Mouse (Mus musculus) liver, adult 2 months (tissue): ENCODE measurements around the gene Tbk1. TPM values are rescaled to one million over a fixed set of nuclear protein-coding genes. Genes with fewer than 3 reads are reported as not detected.

Experiments used
- DNase-seq: peaks from one replicate; pipeline ENCODE4 v3.0.0-alpha.2; 2011; ENCODE audit warnings: low read depth, low spot score; ENCODE audit errors: extremely low read depth
- H3K27ac ChIP-seq: fragments of 200-500 bp; replicated peaks from 2 replicates; pipeline ENCODE4 v1.5.1; 2012; ENCODE audit warnings: low read depth, mild to moderate bottlenecking, control low read depth, inconsistent platforms, low read length; ENCODE audit not compliant: insufficient read depth
- H3K27me3 ChIP-seq: fragments of 200-500 bp; 2 replicates; pipeline ENCODE4 v1.6.1; 2012; ENCODE audit warnings: mild to moderate bottlenecking, moderate library complexity, low read length, inconsistent platforms; ENCODE audit not compliant: control insufficient read depth, insufficient read depth
- H3K36me3 ChIP-seq: fragments of 200-500 bp; 2 replicates; pipeline ENCODE4 v1.6.1; 2012; ENCODE audit warnings: low read length, inconsistent platforms; ENCODE audit not compliant: control insufficient read depth, insufficient read depth
- H3K4me1 ChIP-seq: fragments of 200-500 bp; 2 replicates; pipeline ENCODE4 v1.6.1; 2011; ENCODE audit warnings: low read length; ENCODE audit not compliant: control insufficient read depth, insufficient read depth
- H3K4me3 ChIP-seq: fragments of 200-500 bp; 2 replicates; pipeline ENCODE4 v1.5.1; 2011; ENCODE audit warnings: low read depth, mild to moderate bottlenecking, control low read depth, low read length, moderate library complexity; ENCODE audit not compliant: insufficient read depth
- H3K79me2 ChIP-seq: fragments of 200-500 bp; 2 replicates; pipeline ENCODE4 v1.6.1; 2012; ENCODE audit warnings: inconsistent platforms, mild to moderate bottlenecking, low read length, moderate library complexity; ENCODE audit not compliant: control insufficient read depth, insufficient read depth
- H3K9ac ChIP-seq: fragments of 200-500 bp; 2 replicates; pipeline ENCODE4 v1.6.1; 2012; ENCODE audit warnings: low read depth, mild to moderate bottlenecking, control low read depth, inconsistent platforms, low read length
- CTCF ChIP-seq: fragments of 200-500 bp; IDR thresholded peaks from 2 replicates; pipeline ENCODE4 v1.5.1; 2011; ENCODE audit warnings: low read depth, low read length, control low read depth
- POLR2A ChIP-seq: fragments of 200-500 bp; IDR thresholded peaks from 2 replicates; pipeline ENCODE4 v1.6.1; 2011; ENCODE audit warnings: low read length, control low read depth; ENCODE audit not compliant: insufficient read depth; ENCODE audit errors: extremely low read depth
- WGBS: fragments of 180-500 bp; shearing (Covaris S2); methylation state at CpG from one replicate; pipeline ENCODE4 v1.1.7; 2018; 5-methylcytosine and 5-hydroxymethylcytosine counted together
- polyA plus RNA-seq: library from polyadenylated mRNA; depleted of rRNA; stranded (reverse); fragments of >200 nt; gene quantifications from 2 replicates; pipeline ENCODE4 v1.2.3, GENCODE M21; 2012
- total RNA-seq: library from RNA; depleted of rRNA; stranded (reverse); fragments of >200 nt; gene quantifications from 2 replicates; pipeline ENCODE4 v1.2.3, GENCODE M21; 2014

Tbk1 gene
- total and polyA plus RNA-seq, 2 experiments = 8.2 to 25.3 TPM

DNA sequence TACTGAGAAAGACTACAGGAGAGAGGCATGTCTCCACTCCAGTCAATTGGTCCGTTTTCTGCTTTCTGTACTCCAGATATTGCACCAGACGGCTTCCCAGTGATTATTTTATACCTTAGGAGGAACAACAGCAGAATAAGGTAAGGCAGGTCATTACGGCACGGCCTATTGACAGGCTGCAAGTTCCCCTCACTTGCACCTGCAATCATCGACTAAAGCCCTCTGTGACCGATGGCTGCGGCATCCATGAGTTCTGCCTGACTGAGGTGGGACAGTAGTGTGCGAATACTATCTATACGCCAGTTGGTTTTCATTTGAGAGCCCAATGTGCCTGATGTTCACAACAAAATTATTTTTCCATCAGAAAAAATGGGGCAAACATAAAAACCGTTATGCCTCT, 18.6 kb downstream of the Tbk1 start:
- H3K9ac ChIP-seq = no peak overlapping the region

DNA sequence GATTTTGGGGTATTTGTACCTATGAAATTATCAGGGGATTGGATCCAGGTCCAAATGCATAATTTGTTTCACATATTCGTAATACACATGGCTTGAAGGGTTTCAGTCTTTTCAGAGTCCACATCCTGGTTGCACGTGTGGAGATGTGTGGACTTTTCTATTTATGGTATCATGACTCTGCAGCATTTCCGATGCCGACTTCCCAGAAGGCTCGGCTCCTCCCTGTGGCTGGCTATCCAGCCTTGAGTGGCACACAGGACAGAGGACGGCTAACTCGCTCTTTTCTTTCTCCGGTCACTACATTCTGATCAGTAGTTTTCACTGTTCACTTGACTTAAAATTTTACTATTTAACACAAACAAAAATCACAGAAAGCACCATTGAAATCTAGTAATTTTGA, 22.1 kb downstream of the Tbk1 start:
- H3K27me3 ChIP-seq = no peaks in the 10 kb centered on the region
- H3K27ac ChIP-seq = no peak overlapping the region
- no peaks in the 10 kb centered on the region for H3K4me1 ChIP-seq
- 82% methylated on average over 8 of the region's 8 CpGs for WGBS
- TF ChIP-seq POLR2A (no peak), CTCF (no peak)
- no peak for DNase-seq
- H3K79me2 ChIP-seq = no peaks in the 10 kb centered on the region; the same call in 1 of the 2 replicates
- H3K36me3 ChIP-seq = peaks cover 57% of the 10 kb centered on the region
- no peak overlapping the region for H3K4me3 ChIP-seq
- no peak overlapping the region for H3K9ac ChIP-seq

More for the DNA sequence above, 18.6 kb downstream of the Tbk1 start:
- Histone ChIP-seq H3K36me3 (peaks cover 70% of the 10 kb centered on the region), H3K79me2 (no peaks in the 10 kb centered on the region; the same call in 1 of the 2 replicates), H3K4me3 (no peak overlapping the region), H3K4me1 (no peaks in the 10 kb centered on the region), H3K27me3 (no peaks in the 10 kb centered on the region), H3K27ac (no peak overlapping the region)
- no peak for DNase-seq
- WGBS = 99% methylated on average over 10 of the region's 10 CpGs
- no peak for TF ChIP-seq CTCF

DNA sequence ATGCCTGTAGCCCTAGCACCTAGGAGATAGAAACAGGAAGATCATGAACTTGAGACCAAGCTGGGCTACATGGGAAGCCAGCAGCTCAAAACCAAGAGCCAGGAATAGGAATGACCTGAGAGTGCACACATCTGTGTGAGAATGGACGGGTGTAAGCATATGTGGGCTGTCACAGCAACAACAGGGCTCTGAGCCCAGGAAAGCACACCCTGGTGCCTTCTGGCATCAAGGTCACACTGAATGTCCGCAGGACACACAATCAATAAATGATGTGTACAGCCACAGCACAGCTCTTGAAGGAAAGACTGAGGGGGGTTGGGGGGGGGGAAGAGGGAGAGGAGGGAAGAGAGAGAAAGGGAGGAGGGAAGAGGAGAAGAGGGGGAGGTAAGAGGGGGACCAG, 28.4 kb downstream of the Tbk1 start:
- WGBS = 9% methylated on average over 2 of the region's 2 CpGs
- H3K36me3 ChIP-seq = peaks cover 70% of the 10 kb centered on the region
- 0 out of 2 replicates have a peak, but pooled peaks cover 5% of the 10 kb centered on the region for H3K79me2 ChIP-seq
- no peak for TF ChIP-seq CTCF
- no peak for TF ChIP-seq POLR2A
- no peak overlapping the region for H3K27ac ChIP-seq
- H3K4me3 ChIP-seq = no peak overlapping the region
- no peaks in the 10 kb centered on the region for H3K27me3 ChIP-seq
- H3K4me1 ChIP-seq = no peaks in the 10 kb centered on the region
- H3K9ac ChIP-seq = no peak overlapping the region
- peak; percentile 11 for DNase-seq

DNA sequence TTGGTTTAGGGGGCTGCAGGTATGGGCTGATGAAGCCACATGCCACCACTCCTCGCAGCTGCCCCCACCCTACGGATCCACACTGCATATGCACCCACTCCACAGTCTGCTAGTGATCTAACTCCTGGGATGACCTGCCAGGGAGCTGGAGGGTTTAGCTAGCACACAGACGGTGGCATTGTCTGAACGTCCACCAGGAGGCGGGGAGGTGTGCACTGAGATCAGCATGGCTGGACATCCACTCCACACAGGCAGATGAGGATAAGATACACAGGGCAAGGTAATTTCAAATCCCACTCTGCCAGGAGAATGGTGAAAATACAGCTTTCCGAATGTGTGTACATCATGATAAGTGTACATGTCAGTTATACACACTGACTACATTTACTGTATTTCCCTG, 30.3 kb downstream of the Tbk1 start:
- peaks cover 69% of the 10 kb centered on the region for H3K36me3 ChIP-seq
- TF ChIP-seq CTCF (no peak), POLR2A (no peak)
- H3K27me3 ChIP-seq = no peaks in the 10 kb centered on the region
- 0 out of 2 replicates have a peak, but pooled peaks cover 5% of the 10 kb centered on the region for H3K79me2 ChIP-seq
- 85% methylated on average over 6 of the region's 6 CpGs for WGBS
- DNase-seq = no peak
- no peak overlapping the region for H3K9ac ChIP-seq
- H3K4me3 ChIP-seq = no peak overlapping the region
- H3K27ac ChIP-seq = no peak overlapping the region
- H3K4me1 ChIP-seq = no peaks in the 10 kb centered on the region

DNA sequence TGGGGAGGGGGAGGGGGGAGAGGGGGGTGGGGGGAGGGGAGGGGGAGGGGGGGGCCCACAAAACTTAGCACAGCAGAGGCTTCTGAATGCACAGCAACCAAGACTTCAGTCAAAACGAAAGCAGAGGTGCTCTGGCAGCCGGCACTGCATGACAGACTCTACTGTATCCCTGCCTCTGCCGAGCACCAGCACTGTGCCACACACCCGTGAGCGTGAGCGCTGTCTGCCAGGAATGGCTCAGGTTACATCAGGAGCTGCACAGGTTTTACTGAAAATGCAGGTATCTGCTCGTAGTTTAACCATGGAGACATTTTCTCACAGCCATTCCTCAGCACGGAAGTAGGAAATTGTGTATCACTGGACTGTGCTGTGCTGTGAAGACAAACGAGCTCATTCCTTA, 36.3 kb downstream of the Tbk1 start:
- Histone ChIP-seq H3K4me3 (no peak overlapping the region), H3K36me3 (peaks cover 66% of the 10 kb centered on the region), H3K79me2 (no peaks in the 10 kb centered on the region), H3K27ac (no peak overlapping the region), H3K4me1 (no peaks in the 10 kb centered on the region), H3K27me3 (no peaks in the 10 kb centered on the region), H3K9ac (no peak overlapping the region)
- no peak for DNase-seq
- TF ChIP-seq CTCF (no peak), POLR2A (no peak)
- WGBS = 91% methylated on average over 9 of the region's 9 CpGs

DNA sequence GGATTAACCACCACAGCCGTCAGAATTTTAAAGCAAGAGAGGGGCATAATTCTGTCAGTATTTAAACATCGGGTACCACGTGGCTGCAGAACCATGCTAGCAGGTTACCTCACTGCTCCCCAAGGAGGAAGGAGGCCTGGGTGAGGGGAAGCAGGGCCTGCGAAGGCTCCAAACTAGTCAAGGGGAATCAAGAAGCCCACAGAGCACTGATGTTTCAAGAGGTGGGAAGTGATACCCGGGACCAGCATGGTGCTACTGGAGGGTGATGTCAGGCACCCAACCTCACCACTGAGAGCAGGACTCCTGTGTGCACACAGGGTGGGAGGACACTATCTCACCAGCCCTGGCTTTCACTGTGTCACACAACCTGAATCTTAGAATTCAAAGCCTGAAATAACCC, 36.9 kb downstream of the Tbk1 start:
- H3K36me3 ChIP-seq = peaks cover 60% of the 10 kb centered on the region
- 86% methylated on average over 5 of the region's 5 CpGs for WGBS
- TF ChIP-seq POLR2A (no peak), CTCF (no peak)

More for the DNA sequence above, 36.9 kb downstream of the Tbk1 start:
- Histone ChIP-seq H3K27me3 (no peaks in the 10 kb centered on the region), H3K27ac (no peak overlapping the region), H3K4me1 (no peaks in the 10 kb centered on the region), H3K4me3 (no peak overlapping the region), H3K79me2 (no peaks in the 10 kb centered on the region), H3K9ac (no peak overlapping the region)
- no peak for DNase-seq
